Mouse (Mus musculus) gonadal fat pad, adult 2 months (tissue): ENCODE measurements around the gene Ttc27. TPM values are rescaled to one million over a fixed set of nuclear protein-coding genes. Genes with fewer than 3 reads are reported as not detected.
"Not testable (repeated sequence)": the region's sequence is repeated elsewhere in the genome, so short reads cannot be mapped to it uniquely, and the experiment has no call there.

Experiments used
- DNase-seq: peaks from one replicate; pipeline ENCODE4 v3.0.0-alpha.2; 2012; ENCODE audit warnings: low read depth
- polyA plus RNA-seq: library from polyadenylated mRNA; depleted of rRNA; stranded (reverse); fragments of >200 nt; gene quantifications from 2 replicates; pipeline ENCODE4 v1.2.3, GENCODE M21; 2012; rRNA removed

Ttc27 gene
- 4.7 and 5.6 TPM in 2 replicates for polyA plus RNA-seq

DNA sequence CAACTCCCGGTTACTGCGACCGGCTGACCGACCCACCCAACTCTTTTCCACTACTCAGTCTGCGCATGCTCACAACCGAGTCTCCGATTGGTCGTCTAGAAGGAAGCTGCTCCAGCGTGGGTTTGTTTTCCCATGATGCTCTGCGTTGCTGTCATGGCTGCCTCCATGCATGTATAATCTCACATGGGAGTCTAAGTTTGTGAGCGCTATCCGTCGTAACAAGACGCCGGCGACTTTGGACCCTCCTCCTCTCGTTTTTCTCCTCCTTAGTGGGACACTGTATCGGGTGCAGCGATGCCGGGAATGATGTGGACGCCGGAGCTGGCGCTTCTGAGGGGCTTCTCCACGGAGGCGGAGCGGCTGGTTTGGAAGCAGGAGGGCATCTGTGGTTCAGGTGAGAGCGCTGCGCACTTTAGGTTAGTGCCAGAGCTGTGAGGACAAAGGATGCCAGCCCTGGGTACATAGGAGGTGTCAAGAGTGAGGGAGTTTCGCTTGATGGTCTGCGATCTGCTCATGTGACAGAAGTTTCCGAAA is at the start of gene Ttc27:
Gene Ttc27, plus strand, starts transcription at position 115 of the 534 bp plus-strand sequence.
- DNase-seq = peak; percentile 72

DNA sequence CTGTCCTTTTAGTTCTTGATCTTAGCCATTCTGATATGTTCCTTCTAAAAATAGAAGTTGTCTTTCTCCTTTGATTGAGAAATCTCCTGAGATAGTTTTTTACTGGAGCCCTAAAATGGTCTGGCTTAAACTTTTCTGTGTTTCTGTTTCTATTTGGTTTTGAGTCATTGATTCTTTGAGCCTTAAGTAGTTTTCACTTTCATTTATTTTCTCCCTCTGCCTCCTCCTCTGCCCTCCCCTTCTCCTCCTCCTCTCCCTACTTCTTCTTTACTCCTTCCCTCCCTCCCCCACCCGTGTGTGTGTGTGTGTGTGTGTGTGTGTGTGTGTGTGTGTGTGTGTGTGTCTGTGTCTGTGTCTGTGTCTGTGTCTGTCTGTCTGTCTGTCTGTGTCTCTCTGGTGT is 49.5 kb upstream of the Ttc27 start:
- DNase-seq = no peak

DNA sequence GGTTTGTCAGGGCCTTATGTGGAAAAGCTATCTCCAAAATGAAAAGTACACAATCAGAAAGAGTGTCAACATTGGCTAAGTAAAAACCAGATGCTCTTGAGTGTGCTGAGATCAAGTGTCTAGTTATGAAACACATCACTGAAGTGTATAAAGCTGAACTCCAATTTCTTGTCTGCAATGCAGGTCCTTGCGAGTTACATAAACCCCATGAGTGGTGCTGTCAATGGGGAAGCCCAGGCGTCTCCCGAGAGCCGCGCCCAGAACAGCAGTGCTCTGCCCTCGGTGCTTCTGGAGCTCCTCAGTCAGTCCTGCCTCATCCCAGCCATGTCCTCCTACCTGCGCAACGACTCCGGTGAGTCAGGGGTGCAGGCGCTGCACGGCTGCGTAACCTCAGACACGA is 47.5 kb upstream of the Ttc27 start:
- no peak for DNase-seq

DNA sequence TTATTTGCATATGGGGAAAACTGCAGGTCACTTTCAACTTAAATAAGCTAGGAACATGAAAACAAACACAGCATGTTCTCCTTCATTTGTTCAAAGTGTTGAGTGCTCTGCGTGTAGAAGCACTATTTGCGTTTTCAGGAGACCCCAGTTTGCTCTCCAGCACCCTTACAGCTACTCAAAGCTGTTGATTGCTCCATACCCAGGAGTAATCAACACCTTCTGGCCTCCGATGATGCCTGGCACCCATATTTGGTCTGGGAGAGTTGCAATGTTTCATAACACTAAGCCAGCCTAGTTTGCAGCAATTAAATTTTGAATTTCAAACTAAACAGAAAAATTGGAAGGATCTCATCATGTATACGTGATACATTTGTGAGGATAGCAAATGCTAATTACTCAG is 45.1 kb upstream of the Ttc27 start:
- DNase-seq = no peak

DNA sequence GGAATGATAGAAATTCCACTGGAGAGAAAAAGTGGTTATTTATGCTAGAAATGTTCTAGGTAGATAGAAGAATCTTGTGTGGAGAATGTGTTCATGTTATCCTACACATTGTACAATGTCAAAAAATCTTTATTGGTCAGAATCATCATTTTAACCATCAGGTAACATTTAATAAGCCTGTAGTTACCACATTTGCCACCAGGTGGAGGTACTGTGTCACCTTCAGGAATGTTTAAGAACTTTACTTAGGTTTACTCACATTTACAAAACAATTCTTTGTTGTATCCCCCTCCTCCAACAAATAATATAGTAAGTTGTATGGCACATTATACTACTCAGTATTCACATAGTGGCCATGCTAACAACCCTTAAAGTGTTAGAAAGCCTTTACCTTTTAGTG is 44.3 kb upstream of the Ttc27 start:
- no peak for DNase-seq

DNA sequence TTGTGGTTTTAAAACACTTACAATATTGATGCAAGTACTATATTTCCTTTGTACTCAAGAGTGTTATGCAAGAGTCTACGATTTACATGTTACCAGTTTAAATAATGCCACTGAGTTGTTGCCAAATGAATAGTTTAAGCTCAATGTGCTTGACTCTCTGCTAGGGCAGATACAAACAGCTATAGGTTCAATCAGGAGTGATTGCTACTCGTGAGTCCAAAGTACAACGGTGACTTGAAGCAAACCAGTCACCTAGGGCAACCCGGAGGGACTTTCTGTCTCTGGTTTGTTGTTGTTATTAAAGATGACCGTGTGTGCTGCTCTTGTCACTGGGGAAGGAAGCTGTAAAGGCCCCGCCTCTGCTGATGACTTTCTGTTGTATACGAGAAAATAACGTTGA is 39.5 kb upstream of the Ttc27 start:
- DNase-seq = no peak

DNA sequence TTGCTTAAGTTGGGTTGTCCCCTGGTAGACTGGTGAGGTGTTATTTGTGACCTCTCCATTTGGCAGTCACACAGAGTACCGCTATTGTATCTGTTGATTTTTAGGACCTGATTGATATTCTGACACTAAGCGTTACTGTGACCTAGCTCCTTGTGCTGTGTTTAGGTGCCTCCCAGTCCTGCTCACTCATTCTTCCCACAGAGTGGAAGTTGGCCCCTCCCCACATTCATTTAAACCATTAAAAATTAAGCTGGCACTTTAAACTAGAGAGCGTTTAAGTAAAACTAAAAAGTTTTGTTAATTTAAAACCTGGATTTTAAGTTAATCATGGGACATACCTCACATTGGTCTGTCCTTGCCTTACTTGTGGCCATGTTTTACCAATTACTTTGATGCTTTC is 32.6 kb upstream of the Ttc27 start:
- no peak for DNase-seq

DNA sequence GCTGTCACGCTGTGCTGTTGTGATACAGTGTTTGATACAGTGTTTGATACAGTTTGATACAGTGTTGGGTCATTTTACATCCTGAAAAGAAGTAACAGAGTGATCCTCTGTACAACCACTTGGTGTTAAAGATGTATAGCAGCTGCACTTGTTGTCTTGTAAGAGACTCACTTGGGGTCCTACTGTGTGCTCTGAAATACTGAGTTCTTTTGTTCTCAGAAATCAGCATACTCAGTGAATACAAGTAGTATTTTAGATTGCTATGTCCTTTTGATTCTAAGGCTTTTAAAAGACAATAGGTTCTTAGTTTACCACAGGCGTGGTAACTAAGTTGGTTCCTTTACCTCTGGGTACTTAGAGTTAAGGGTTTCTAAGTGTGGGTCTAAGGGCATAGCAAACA is 29.0 kb upstream of the Ttc27 start:
- DNase-seq = no peak

DNA sequence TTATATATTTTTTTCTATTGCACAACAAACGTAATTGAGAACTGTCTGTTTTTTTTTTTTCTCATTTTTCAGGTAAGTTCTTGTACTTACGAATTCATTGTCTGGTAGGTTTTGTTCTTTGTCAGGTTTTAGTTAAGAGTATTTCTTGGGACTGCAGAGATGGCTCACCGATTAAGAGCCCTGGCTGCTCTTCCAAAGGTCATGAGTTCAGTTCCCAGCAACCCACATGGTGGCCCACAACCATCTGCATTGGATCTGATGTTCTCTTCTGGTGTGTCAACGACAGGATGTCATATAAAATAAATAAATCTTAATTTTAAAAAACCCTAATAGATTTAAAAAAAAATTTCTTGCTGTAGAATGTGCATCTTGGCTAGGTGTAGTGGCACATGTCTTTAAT is 28.1 kb upstream of the Ttc27 start:
- DNase-seq = no peak

DNA sequence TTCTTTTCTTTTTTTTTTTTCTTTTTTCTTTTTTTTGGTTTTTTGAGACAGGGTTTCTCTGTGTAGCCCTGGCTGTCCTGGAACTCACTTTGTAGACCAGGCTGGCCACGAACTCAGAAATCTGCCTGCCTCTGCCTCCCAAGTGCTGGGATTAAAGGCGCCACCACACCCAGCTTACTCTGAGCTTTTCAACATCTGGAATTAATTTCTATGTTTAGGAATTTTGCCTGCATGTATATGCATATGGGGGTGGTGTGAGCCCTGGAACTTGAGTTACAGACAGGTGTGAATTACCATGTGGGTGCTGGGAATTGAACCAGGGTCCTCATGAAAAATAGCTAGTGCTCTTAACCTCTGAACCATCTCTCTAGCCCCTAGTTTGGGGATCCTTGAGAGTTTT is 15.9 kb upstream of the Ttc27 start:
- DNase-seq = not testable (repeated sequence)

DNA sequence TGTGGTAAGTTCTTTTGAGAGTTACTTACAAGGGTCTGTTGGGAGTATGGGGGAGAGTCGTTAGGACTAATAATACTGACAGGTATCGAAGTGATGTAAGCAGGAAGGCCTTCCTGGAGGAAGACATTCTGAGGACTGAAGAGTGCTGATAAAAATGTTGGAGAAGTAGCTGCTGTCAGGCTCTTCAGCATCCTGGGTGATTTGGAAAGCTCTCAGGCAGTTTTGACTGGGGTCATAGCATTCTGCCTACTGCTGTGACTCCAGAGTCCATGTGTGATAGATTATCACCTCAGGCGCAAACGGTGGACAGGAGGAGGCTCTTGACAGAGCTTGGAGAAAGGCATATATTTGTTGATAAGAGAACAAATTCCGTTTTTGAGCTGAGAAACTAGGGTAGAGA is 12.1 kb upstream of the Ttc27 start:
- DNase-seq = no peak

DNA sequence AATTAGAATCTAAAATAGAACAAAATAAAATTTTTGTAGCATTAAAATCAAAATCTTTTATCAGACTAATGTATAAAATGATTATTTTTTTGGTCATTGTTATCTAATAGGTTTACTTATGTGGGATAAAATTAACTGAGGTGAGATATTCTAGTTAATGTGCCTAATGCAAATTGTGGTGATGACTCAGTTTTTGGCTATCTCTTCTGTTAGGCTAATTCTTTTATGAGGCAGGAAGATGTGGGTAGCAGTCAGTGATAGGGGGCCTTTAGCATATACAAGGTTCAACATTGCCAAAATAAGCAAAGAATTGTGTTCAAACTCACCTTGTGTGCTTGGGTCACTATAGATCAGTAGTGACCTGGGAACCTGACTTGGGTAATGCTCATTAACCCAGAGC is 10.9 kb upstream of the Ttc27 start:
- no peak for DNase-seq

DNA sequence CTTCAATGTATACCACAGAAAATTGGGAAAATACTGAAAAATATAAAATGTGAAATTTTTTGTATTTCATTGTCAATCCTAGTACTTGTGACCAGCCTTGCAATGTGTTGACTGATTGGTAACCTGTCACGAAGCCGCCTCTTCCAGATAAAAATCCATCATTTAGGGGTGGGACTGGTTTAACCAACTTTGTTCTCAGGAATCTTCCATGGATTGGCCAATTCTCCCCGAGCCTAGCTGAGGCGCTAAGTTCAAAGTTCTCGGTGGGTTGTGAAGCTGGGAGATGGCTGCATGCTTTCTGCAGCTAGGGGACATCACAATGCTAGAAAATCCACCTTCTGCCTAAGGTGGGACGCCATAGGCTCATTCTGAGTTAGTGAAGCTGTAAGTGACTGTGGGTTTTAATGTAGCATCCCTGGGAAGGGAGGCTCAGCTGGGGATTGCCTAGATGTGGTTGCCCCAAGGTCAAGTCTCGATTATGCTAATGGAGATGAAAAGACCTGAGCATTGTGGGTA is 9.8 kb upstream of the Ttc27 start:
- DNase-seq = no peak

DNA sequence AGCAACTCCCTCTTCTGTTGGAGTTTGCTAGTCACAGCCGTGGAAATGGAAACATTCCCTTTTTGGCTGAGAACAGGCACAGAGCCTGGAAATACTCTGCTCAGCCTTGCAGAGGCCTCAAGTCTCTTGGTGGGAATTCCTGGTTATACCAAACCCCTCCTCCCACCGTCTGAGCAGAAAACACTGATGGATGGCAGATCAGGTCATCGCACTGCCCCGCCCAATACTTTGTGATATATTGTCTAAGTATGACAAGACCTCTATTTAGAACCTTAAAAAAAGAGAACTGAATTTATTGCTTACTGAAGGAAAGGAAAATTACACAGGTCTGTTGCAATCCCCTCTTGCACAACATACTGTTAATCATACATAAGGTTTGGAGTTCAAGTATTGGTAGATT is 6.8 kb upstream of the Ttc27 start:
- DNase-seq = no peak

DNA sequence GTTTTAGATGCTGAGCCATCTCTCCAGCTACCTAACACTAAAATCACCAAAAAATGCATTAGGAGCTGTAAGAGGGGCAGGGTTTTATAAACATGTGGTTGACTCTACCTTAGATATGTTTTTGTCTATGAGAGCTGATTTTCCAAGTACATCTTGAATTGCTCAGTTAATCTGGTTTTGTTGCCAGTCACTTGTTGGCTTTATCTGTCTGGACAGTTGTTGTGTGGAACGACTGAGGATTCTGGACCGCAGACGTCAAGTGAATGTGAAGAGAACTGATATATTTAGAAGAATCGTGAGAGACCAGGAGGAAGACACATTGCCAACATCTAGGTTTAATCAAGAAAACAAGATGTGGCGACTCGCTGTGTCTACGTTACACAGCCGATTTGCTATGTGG is 5.9 kb upstream of the Ttc27 start:
- DNase-seq = no peak

DNA sequence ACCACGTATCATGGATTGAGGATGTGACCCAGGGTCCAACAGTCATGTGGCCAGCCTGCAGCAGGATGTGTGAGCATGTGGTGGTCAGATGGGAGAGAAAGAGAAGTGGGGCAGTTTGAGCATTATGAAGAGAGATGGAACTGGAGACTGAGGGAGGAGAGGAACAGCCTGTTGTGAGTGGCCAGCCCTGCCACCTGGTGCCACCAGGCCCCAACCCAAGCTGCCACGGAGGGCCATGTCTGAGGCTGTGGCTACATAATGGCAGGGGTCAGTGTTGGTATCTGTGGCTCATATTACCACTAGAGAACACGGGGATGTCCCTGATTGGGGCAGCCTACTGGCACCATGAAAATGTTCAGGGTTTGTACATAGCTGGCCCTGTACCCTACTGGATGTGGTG is 2.4 kb upstream of the Ttc27 start:
- no peak for DNase-seq

DNA sequence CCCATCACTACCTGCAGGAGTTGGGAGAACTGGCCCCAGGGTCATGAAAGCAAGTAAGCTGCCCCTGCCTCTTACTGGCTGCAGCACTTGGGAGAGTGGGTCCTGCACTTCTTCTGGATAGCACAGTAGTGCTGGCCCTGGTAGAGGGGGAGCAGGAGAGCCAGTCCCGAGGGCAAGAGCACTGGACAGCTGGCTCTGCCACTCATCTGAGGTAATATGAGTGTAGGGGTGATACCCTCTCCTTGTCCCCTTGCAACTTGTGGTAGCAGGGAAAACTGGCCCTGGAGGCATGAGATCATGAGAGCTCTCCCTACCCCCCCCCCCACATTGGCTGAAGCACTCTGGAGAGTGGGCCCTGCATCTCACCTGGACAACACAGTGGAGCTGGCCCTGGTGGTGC is 1.8 kb upstream of the Ttc27 start:
- DNase-seq = no peak

DNA sequence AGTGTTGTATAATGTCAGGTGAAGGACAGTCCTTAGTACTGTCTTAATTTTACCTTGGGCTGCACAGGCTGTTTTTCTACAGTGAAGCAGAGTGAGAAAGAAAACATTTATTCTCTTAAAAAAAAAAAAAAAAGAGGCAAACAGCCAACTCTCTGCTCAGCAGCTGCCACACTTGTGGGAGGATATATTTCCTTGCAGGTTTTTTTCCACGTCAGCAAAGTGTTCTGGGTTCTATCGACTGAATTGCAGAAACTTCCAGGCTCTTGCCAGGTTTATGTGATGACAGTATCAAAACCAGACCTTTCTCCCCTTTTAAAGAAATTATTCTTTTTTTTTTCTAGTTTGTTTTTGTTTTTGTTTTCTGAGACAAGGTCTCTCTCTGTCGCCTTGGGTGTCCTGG is 889 bp upstream of the Ttc27 start:
- DNase-seq = no peak

DNA sequence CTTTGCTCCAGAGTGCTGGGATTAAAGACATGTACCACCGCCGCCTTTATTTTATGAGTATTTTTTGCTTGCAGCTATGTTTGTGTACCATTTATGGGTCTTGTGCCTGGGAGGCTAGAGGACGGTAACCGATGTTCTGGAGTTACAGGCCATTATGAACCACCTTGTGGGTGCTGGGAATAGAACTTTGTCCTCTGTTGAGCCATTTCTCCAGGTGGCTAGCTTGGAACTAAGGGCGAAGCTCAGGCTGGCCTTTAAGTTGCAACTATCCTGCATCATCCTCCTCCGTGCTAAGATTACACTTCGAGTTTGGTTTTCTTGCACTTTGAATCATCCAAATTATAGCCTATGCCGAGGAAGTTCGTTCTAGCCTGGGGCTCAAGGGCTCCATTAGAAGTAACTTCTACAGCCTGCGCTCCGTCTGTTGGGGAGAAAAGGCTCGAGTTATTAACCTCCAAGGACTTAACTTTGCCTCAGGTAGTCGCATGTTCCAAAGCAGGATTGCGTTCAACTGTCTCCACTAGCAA is 378 bp upstream of the Ttc27 start:
- no peak for DNase-seq

DNA sequence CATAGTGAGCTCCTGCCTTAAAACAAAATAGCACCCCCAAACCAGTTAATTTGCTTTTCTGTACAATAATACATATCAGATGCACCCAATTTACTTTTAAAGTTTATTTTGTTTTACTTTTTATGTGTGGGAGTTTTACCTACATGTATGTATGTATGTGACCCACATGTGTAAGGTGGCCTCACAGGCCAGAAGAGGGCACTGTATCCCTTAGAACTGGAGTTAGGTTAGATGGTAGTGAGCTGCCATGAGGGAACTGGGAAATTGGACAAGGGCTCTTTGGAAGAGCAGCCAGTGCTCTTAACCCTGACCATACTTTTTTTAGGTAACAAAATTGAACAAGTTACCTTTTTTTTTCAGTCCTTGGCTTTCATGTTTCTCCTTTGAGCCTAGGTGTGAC is 15.3 kb downstream of the Ttc27 start:
- DNase-seq = no peak

DNA sequence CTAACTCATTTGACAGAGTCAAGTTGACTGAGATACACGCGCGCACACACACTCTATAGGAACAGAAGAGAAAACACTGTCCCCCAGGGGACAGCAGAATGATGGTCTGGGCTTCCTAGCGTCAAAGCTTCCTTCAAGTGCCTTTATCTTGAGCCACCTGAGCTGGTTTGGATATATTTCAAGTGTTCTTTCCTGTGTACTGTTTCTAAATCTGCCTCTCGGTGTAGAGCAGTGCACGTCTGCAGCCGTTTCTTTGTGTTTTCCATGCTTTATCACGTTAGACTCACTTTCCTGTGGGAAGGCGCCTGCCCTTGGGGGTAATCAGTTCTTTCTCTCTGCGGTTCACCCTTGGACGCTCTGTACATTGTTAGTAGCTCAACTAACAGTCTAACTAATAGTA is 17.9 kb downstream of the Ttc27 start:
- no peak for DNase-seq

DNA sequence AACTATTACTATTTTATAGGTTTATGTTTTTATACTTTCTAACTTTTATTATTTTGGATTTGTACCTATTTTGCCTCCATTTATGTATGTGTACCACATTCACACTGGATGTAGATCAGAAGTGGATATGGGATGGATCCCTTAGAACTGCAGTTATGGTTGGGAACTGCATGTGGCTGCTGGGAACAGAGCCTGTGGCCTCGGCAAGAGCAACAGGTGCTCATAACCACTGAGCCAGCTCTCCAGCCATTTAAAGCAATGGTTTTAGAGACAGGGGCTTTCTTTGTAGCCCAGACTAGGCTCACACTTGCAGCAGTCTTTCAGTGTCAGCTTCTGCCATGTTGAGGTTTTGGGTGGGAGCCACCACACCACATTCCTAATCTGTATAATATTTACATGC is 32.1 kb downstream of the Ttc27 start:
- DNase-seq = no peak

DNA sequence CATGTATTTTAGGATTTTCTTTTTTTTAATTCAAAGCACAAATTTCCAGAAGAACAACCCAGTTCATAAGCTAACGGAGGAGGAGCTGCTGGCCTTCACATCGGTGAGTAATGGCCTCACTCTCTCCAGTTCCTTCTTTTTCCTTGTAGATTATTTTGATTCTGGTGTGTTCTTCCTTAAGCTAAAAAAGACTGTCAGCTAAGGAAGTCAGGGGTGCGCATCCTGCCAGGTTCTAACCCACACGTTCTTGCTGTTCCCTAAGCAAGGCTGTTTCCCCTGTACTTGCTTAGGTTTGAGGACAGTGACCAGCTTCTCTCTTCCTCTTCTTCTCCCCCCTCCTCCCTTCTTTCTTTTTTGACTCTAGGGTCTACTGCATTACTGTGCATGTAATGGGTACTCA is 33.5 kb downstream of the Ttc27 start:
- no peak for DNase-seq

DNA sequence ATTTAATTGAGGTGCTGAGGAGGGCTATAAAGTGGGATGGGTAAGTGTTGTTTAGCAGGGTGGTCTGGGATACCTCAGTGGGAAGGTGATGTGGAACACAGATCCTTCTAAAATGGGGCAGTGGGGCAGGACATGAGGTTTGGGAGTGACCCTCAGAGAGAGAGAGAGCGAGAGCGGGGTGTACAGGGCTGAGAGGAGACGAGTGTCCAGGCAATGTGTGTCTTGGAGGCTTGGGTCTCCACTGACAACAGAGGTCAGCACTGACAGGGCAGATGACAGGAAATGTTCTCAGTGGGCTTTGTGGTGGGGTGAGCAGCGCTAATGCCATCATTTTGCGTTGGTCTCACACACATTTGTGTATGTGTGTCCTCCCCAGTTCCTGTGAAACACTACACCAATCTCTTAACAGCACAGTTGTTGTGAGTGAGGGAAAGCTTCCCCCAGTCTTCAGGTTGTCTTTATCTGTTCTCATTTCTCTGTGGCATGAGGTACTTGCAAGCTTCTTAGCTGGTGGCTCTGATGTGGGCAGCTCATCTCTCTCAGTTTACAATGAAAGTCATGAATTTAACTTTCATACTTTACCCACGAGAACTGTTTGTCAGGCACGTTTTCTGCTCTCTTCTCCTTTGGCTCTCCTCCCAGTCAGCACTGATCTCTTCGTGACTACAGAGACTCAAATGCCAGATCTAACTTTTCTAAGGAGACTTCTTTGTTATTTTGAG is 35.5 kb downstream of the Ttc27 start:
- DNase-seq = no peak
